In the genomic region with DNA sequence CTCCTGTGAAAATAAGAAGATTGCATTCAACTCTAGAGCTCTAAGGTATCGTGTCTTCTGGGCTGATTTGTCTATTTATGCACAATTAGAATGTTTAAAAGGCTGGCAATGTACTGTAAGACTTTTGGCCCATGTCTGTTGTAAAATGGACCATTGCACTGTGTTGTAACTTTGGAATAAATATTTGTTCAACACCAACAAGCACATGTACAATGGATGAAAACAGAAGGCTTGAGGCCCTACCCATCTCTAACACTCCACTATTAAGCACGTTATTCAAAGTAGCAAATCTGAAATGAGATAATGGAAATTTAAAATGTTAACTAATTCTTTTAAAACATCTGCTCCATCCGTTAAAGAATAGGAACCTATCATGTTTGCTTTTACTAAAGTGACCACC, we compare ENCODE assay signal across 15 mouse cellular contexts. TPM values are rescaled to one million over a fixed set of nuclear protein-coding genes. Genes with fewer than 3 reads are reported as not detected.
"Had no signal": no experiment of that assay in that cellular context is flagged by ENCODE, and none has a peak within 500 bp of the region (broad histone marks: within the 10 kb centered on the region; RNA-seq: fewer than 3 reads in every experiment).

No protein-coding gene starts in this region.

- H3K27ac ChIP-seq: kidney, embryonic 15.5 days; left cerebral cortex, adult 2 months; limb, embryonic 10.5 days had no signal

- H3K27me3 ChIP-seq: kidney, embryonic 15.5 days had no signal

- H3K9me3 ChIP-seq: kidney, embryonic 15.5 days; limb, embryonic 10.5 days; midbrain, embryonic 13.5 days had no signal

- H3K9ac ChIP-seq: kidney, embryonic 15.5 days had no signal

- ATAC-seq: intestine, embryonic 16.5 days had no signal

- DNase-seq: kidney, adult 2 months; lung, adult 18-20 months; right cerebral cortex, postnatal 4 days; spleen, adult 18-20 months; thymus, adult 18-20 months; thymus, postnatal 14 days had no signal

- H3K36me3 ChIP-seq: kidney, embryonic 15.5 days; limb, embryonic 10.5 days; midbrain, embryonic 13.5 days had no signal

- H3K4me3 ChIP-seq: kidney, embryonic 15.5 days; left cerebral cortex, adult 2 months; limb, embryonic 10.5 days; midbrain, embryonic 13.5 days had no signal

RNA-seq across cellular contexts. Expression of a gene that starts 18.1 kb away (rescaled TPM):
- polyA plus RNA-seq: intestine, embryonic 16.5 days; kidney, adult 2 months; kidney, embryonic 15.5 days; large intestine, adult 2 months; limb, embryonic 10.5 days; limb, embryonic 14.5 days; lung, postnatal 0 days; midbrain, embryonic 13.5 days; stomach, embryonic 14.5 days had no signal
